Mouse (Mus musculus) olfactory bulb, adult 2 months (tissue): Measurements from ENCODE around the gene Mctp1.

Source experiments
- CTCF ChIP-seq: fragments of 200-500 bp; IDR thresholded peaks from 2 replicates; pipeline ENCODE4 v1.5.1; 2012; ENCODE audit warnings: low read depth, mild to moderate bottlenecking, low read length, moderate library complexity; ENCODE audit not compliant: insufficient read depth
- POLR2A ChIP-seq: fragments of 200-500 bp; IDR thresholded peaks from 2 replicates; pipeline ENCODE4 v1.6.1; 2012; ENCODE audit warnings: mild to moderate bottlenecking, low read depth, low read length, moderate library complexity; ENCODE audit not compliant: insufficient read depth

GRCm38 (mm10) chr13:77003684-77004083, 619.3 kb downstream of the Mctp1 start:
- TF ChIP-seq POLR2A (no peak), CTCF (no peak)
